Mouse (Mus musculus): ENCODE results near the gene Rgs21.
A peak's percentile ranks its signal among the peaks of the same experiment; 100 is the strongest.

The Rgs21 gene

DNA sequence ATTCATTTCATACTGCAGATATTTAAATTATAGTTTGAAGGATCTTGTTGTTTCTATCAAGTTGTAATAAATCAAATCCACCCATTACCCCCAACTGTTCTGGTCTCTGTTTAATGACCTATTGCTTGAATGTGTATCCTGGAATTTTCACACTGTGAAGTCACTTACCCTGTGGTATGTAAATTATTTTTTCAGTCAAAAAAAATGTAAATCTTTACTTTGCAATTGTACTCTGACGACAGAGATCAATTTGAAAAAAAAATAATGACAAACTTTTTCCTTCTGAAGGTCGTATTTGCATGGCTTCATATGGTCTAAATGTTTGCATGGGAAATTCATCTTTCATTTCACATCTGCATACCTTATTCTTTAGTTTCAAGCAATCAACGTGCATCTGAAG, at the start of gene Rgs21:
Gene Rgs21 (minus strand): TSS at position 101 of the 400 bp plus-strand sequence.
- DNase-seq, result no peak

DNA sequence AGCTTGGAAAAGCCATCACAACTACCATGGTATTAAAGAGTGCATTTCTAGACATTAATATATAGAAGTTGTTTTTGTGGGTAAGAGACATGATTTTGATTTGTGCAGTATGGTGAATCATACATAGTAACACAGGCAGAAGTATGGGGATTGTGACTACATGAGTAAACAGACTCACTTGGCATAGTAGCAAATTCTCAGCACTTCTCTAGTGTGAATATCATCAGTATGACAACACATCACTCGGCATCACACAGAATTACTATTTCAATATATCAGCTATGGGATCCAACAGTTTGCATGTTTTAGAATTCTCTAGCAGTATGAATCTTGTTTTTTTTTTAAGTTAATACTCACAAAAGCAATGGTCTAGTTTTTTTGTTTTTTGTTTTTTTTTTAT, 36.6 kb upstream of the Rgs21 start:
- no peak for DNase-seq

GRCm38 (mm10) chr1:144602987-144603386, 35.5 kb upstream of the Rgs21 start:
- no peak for DNase-seq

- DNase-seq, result no peak
These were observed 11.9 kb upstream of the Rgs21 start for GRCm38 (mm10) chr1:144579321-144579720.

DNA sequence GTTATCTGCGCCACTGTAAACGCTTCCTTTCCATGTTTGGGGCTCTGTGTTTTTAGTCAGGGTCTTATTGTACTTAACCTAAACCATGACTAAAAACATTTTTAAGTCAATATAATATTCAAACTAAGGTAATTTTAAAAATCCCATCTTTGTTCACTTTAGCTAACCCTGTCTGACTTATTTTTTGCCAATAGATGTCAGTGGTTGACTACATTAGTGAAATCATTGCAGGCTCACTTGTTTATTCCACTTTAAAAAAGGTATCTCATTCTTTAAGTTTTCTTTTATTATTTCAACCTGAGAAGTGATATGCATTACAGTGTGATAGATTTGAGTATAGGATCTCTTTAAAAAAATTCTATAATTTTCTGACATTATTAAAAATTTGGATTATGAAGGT, 5.5 kb upstream of the Rgs21 start:
- DNase-seq, result no peak

- no peak for DNase-seq
These were observed 2.4 kb upstream of the Rgs21 start for GRCm38 (mm10) chr1:144569905-144570304.

DNA sequence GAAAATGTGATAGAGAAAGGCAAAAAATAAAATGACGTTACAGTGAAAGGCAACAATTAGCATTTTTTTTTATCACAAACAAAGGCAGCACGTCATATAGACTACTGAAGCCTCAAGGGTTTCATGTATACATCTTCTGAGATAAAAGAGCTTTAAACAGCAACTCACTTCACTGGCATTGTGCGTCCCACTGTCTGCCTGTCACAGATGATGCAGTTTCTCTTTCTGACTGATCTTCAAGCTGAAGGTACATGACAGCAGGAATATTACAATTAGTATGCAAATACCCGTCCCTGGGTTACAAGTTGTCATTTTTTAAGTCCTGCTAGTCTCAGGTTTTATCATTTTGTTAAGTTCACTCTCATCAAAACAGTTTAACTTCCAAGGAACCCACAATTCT, 22.3 kb downstream of the Rgs21 start:
- no peak for DNase-seq

DNA sequence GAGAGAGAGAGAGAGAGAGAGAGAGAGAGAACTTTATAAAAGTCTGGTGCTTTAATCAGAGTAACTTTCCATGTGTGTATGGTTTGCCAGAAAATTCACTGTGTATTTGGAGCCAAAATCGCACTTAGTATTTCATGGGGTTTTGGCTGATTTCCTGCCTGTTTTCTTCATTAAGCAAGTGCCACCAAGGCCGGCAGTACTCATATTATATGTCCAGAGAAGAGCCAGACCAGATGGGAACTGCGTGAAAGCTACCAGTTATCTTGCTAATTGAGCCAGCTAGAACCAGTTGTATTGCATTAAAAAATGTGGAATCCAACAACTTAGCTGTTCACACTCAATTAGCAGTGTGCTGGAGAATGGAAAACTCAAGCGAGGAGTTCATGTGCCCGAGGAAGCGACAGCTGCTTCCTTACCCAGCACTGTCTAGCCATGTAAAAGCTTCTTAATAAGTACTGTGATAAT, 22.9 kb downstream of the Rgs21 start:
- DNase-seq, result no peak

DNA sequence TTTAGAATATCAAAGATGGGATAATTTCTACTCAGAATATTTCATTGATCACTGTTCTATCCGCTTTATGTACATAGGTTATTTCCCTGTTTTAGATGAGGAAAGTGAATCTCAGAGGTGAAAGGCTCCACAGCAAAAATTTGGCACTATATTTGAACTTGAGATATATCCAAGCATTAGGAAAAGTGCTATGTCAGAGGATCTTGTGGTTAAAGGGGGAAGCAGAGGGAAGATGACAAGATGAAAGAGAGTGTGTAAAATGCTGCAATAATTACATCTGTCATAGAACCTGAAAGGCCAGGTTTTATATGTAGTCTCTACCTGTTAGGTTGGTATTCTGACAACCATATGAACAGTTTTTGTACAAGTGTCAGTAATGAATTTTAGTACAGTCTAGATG, 35.7 kb downstream of the Rgs21 start:
- no peak for DNase-seq

DNA sequence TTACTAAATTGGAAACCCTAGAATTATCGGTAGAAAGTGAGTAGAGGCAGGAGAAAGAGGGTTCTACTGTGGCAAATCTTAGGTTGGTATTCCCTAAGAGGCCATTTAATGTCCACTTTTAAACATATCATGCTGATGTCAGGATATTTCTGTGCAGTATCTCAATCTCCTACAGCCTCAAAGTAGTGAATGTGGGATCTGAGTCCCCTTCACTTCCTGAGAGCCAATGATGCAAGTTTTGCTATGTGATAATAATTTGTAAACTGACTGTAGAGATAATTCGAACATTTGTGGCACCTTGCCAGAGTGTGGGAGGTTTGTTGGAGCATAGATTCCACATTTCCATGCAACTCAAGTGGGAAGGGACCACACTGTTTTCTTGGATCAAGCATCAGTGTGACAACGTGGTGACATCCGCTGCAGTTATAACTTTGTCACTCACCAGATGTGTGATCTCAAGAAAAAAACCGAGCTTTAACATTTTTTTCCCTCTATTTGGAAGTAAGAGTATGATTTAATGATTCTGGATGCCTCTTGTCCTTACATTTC, 49.5 kb downstream of the Rgs21 start:
- DNase-seq, result peak; percentile 23

DNA sequence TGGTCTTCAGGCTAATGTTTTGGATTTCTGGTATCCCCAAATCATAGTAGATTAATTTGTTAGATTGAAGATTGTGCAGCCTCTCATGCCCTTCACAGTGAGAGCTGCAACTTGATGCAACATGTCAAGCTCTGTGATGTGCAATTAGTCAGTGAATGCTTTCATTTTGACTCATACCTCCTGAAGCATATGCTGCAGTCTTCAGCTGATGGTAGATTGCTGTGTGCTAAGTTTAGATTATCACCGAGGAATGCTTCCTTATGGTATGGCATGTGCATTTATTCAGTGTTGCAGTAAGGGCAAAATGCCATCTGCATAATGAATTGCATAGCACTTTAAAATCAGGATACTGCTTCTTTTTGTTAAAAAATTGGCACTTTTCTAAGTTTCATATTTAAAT, 65.2 kb downstream of the Rgs21 start:
- no peak for DNase-seq

GRCm38 (mm10) chr1:144500423-144500822, 67.0 kb downstream of the Rgs21 start:
- no peak for DNase-seq

GRCm38 (mm10) chr1:144499719-144500118, 67.7 kb downstream of the Rgs21 start:
- no peak for DNase-seq

GRCm38 (mm10) chr1:144498725-144499124, 68.7 kb downstream of the Rgs21 start:
- no peak for DNase-seq

DNA sequence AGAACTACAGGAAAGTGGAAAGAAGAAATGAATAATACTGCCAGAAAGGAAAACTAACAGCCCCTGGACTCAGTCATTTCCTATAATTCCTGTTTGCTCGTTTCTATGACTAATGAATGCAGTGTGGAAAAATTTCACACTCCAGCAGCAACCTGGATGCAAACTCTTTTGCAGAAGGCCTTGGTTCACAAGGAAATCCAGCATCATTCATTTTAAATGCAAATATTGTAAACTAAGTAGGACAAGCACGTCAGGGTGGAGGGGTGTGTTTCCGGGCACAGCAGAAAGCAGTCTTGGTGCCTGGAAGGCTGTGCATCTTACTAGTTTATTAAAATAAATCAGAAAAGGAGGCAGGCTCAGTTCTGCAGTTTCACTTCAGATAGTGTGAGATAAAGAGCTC, 69.4 kb downstream of the Rgs21 start:
- DNase-seq, result no peak

DNA sequence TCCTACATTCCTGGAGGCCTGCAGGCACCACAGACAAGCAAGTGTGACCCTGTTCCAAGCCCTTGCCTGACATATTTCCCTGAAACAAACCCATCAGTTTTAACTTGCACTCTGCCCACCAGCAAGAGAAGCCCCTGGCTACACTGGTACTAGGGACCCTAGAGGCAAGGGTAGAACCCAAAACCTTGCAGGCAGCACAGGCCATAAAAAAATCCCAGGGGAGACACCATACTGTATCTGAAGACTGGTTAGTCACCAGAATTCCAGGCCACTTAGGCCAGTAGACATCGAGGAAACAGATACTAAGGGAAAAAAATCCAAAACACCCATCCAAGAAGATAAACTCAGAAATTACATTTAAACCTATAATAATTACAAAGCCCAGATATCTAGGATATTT, 74.1 kb downstream of the Rgs21 start:
- no peak for DNase-seq

DNA sequence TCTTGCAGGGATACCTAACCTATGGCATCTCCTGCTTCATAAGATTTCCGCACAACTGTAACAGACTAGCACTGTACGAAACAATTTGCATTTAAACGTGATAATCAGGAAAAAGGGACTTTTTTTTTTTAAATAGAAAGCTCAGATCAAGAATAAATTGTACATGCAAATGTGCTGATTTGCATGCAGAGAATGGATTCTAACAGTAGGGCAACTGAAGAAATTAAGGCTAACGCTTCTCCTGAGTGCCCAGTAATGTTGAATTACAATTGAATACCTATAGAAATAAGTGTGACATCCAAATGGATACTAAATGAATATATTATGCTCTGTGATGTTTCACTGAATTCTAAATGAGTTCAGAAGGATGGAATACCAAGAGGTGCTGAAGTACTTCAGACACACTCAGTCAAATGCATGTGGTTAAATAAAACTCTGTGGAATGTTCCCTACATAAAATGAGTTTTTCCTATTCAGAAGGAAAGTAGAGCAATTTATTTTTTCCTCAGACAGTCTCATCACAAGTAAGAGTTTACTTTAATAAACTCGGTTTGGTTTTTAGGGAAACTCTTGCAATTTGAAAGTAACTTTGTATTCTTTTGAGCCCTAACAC, 79.1 kb downstream of the Rgs21 start:
- DNase-seq, result no peak
